Comparison of ENCODE assay signal across 28 mouse cellular contexts in genomic region chr17:45450153-45450552, GRCm38 (mm10). TPM values are rescaled to one million over a fixed set of nuclear protein-coding genes. Genes with fewer than 3 reads are reported as not detected.
DNase-seq lines count a peak whose midpoint lies in the region; ATAC-seq and TF ChIP-seq lines count a peak whose summit lies in the region.
"Had no signal": no experiment of that assay in that cellular context is flagged by ENCODE, and none has a peak within 500 bp of the region (broad histone marks: within the 10 kb centered on the region; RNA-seq: fewer than 3 reads in every experiment).

No protein-coding gene starts in this region.

- no peak for TF ChIP-seq RAD21 in MEL (IDR thresholded peaks at IDR 0.05; ENCODE audit: low read depth, low read length)

- DNase-seq in B cell, adult 2 months, result peak; percentile 40 to 48
- DNase-seq in MEL (ENCODE audit: low read depth, low spot score), result peak; percentile 95
- no peak for DNase-seq in cerebellum, postnatal 14 days
- no peak for DNase-seq in embryo, embryonic 10 days (ENCODE audit: low spot score)
- DNase-seq in frontal cortex, postnatal 36 days (ENCODE audit: low spot score in 2 of 2), result no peak
- DNase-seq: adrenal gland, postnatal 25 days; cerebellum, adult 18-20 months; cerebellum, postnatal 10 days; gastrocnemius, postnatal 36 days; heart, adult 2 months; kidney, adult 11 months; kidney, postnatal 14 days; lung, adult 18-20 months; lung, postnatal 4 days; midbrain, embryonic 14.5 days; right cerebral cortex, adult 18-20 months; spleen, adult 18-20 months had no signal

- no peaks in the 10 kb centered on the region for H3K79me2 ChIP-seq in MEL (ENCODE audit: control insufficient read depth, insufficient read depth, low read length, poor library complexity)

- no peaks in the 10 kb centered on the region for H3K9me3 ChIP-seq in MEL (replicated peaks; ENCODE audit: insufficient read depth, low read length)
- H3K9me3 ChIP-seq: forebrain, embryonic 13.5 days; heart, embryonic 12.5 days; hindbrain, embryonic 15.5 days; limb, embryonic 13.5 days; neural tube, embryonic 15.5 days had no signal

- H3K27me3 ChIP-seq in MEL (ENCODE audit: control insufficient read depth in 1 of 2, insufficient read depth in 2 of 2, low read length in 2 of 2), result no peaks in the 10 kb centered on the region
- H3K27me3 ChIP-seq: forebrain, embryonic 13.5 days; heart, embryonic 12.5 days; hindbrain, embryonic 15.5 days; limb, embryonic 13.5 days; neural tube, embryonic 15.5 days; Patski had no signal

- peaks cover 0 to 32% of the 10 kb centered on the region in 2 experiments; a peak in 2 of 4 replicates for H3K36me3 ChIP-seq in MEL (ENCODE audit: control insufficient read depth in 1 of 2, insufficient read depth in 2 of 2, low read length in 2 of 2)
- H3K36me3 ChIP-seq: hindbrain, embryonic 15.5 days had no signal

- peak overlapping the region; percentile 64 for H3K9ac ChIP-seq in MEL (ENCODE audit: control insufficient read depth, low read depth, low read length, poor library complexity, severe bottlenecking)
- H3K9ac ChIP-seq: forebrain, embryonic 13.5 days; heart, embryonic 12.5 days; hindbrain, embryonic 15.5 days; limb, embryonic 13.5 days; neural tube, embryonic 15.5 days had no signal

- ATAC-seq in megakaryocyte, adult 5-6 weeks (ENCODE audit: poor library complexity, severe bottlenecking), result peak; percentile 57
- ATAC-seq: forebrain, embryonic 13.5 days; inflammation-experienced regulatory T-cells, adult 6 months; lung, postnatal 0 days; Patski had no signal

- TF ChIP-seq POLR2A in MEL (IDR thresholded peaks at IDR 0.05; ENCODE audit: control insufficient read depth in 1 of 2, insufficient read depth in 1 of 2, low read depth in 1 of 2, low read length in 2 of 2, poor library complexity in 1 of 2), result peak in 1 of 2 experiments; percentile 57; a peak in 2 of 4 replicates

- H3K4me3 ChIP-seq in MEL (ENCODE audit: control insufficient read depth in 1 of 2, insufficient read depth in 1 of 2, low read depth in 2 of 2, low read length in 2 of 2), result peak overlapping the region in 1 of 2 experiments; percentile 21; a peak in 1 of 4 replicates
- H3K4me3 ChIP-seq: forebrain, embryonic 13.5 days; heart, adult 2 months; heart, embryonic 12.5 days; hindbrain, embryonic 15.5 days; limb, embryonic 13.5 days; neural tube, embryonic 15.5 days had no signal

- H3K4me1 ChIP-seq in MEL (ENCODE audit: control insufficient read depth in 1 of 2, insufficient read depth in 2 of 2, low read length in 2 of 2), result peaks cover 19 to 27% of the 10 kb centered on the region in 2 experiments
- H3K4me1 ChIP-seq: hindbrain, embryonic 15.5 days; limb, embryonic 13.5 days; neural tube, embryonic 15.5 days had no signal

- peak overlapping the region; percentile 83 for H3K27ac ChIP-seq in MEL (ENCODE audit: control insufficient read depth, low read depth, low read length)
- H3K27ac ChIP-seq: forebrain, embryonic 13.5 days; heart, adult 2 months; hindbrain, embryonic 15.5 days; limb, embryonic 13.5 days; neural tube, embryonic 15.5 days had no signal

- no peak for TF ChIP-seq CTCF in MEL (IDR thresholded peaks at IDR 0.05 in 2 of 3, conservative IDR thresholded peaks at IDR 0.05 in 1 of 3; ENCODE audit: control insufficient read depth in 1 of 3, insufficient read depth in 1 of 3, low read depth in 2 of 3, low read length in 3 of 3, poor library complexity in 1 of 3, severe bottlenecking in 1 of 3)

- TF ChIP-seq EP300 in MEL (IDR thresholded peaks at IDR 0.05; ENCODE audit: low read depth in 1 of 2, low read length in 2 of 2), result peak; percentile 80 to 83

TF ChIP-seq in MEL, 35 proteins besides CTCF, POLR2A, EP300 and RAD21:
- TF ChIP-seq SMC3 (IDR thresholded peaks at IDR 0.05; ENCODE audit: low read depth, low read length), result no peak
- TF ChIP-seq POLR2AphosphoS5 (IDR thresholded peaks at IDR 0.05; ENCODE audit: borderline replicate concordance, low read depth, low read length), result no peak
- TF ChIP-seq HCFC1 (IDR thresholded peaks at IDR 0.05; ENCODE audit: low read depth, low read length), result peak; percentile 58; the same call in 1 of the 2 replicates
- TF ChIP-seq MEF2A (IDR thresholded peaks at IDR 0.05; ENCODE audit: extremely low read depth, insufficient replicate concordance, low read depth, low read length, poor library complexity, severe bottlenecking), result no peak
- TF ChIP-seq ZC3H11A (IDR thresholded peaks at IDR 0.05; ENCODE audit: low read depth, low read length), result no peak
- no peak for TF ChIP-seq E2F4 (IDR thresholded peaks at IDR 0.05; ENCODE audit: borderline replicate concordance, low read depth, low read length)
- TF ChIP-seq MAZ (IDR thresholded peaks at IDR 0.05; ENCODE audit: low read depth, low read length), result no peak
- TF ChIP-seq MXI1 (IDR thresholded peaks at IDR 0.05; ENCODE audit: low read depth, low read length), result no peak
- TF ChIP-seq ZNF384 (IDR thresholded peaks at IDR 0.05; ENCODE audit: low read depth, low read length), result no peak
- no peak for TF ChIP-seq CHD1 (IDR thresholded peaks at IDR 0.05; ENCODE audit: low read depth, low read length)
- TF ChIP-seq POLR2AphosphoS2 (IDR thresholded peaks at IDR 0.05; ENCODE audit: low read length), result peak; percentile 61; the same call in 1 of the 2 replicates
- peak; percentile 84 for TF ChIP-seq ETS1 (IDR thresholded peaks at IDR 0.05; ENCODE audit: low read depth, low read length)
- TF ChIP-seq SIN3A (IDR thresholded peaks at IDR 0.05; ENCODE audit: low read length), result peak; percentile 83
- no peak for TF ChIP-seq USF1 (IDR thresholded peaks at IDR 0.05; ENCODE audit: low read depth, low read length)
- peak; percentile 47 for TF ChIP-seq TAL1 (IDR thresholded peaks at IDR 0.05; ENCODE audit: low read length)
- TF ChIP-seq MYB (IDR thresholded peaks at IDR 0.05; ENCODE audit: low read depth, low read length), result no peak; the same call in 1 of the 2 replicates
- peak; percentile 60 for TF ChIP-seq TBP (IDR thresholded peaks at IDR 0.05; ENCODE audit: low read depth, low read length)
- TF ChIP-seq ZMIZ1 (IDR thresholded peaks at IDR 0.05; ENCODE audit: low read depth, low read length), result no peak
- TF ChIP-seq GABPA (IDR thresholded peaks at IDR 0.05; ENCODE audit: low read depth, low read length), result no peak
- TF ChIP-seq ELF1 (IDR thresholded peaks at IDR 0.05; ENCODE audit: low read depth, low read length), result peak; percentile 71; the same call in 1 of the 2 replicates
- no peak for TF ChIP-seq MAFK (IDR thresholded peaks at IDR 0.05; ENCODE audit: borderline replicate concordance, low read depth, low read length)
- no peak for TF ChIP-seq MAX (IDR thresholded peaks at IDR 0.05; ENCODE audit: low read length)
- TF ChIP-seq BHLHE40 (IDR thresholded peaks at IDR 0.05; ENCODE audit: borderline replicate concordance, low read depth, low read length), result no peak
- TF ChIP-seq RCOR1 (IDR thresholded peaks at IDR 0.05; ENCODE audit: low read depth, low read length), result peak; percentile 58; the same call in 1 of the 2 replicates
- peak; percentile 86 for TF ChIP-seq TCF12 (IDR thresholded peaks at IDR 0.05; ENCODE audit: low read depth, low read length)
- peak; percentile 40; the same call in 1 of the 2 replicates for TF ChIP-seq NELFE (IDR thresholded peaks at IDR 0.05; ENCODE audit: low read depth, low read length)
- peak; percentile 50; the same call in 1 of the 2 replicates for TF ChIP-seq CHD2 (IDR thresholded peaks at IDR 0.05; ENCODE audit: low read length)
- TF ChIP-seq NRF1 (IDR thresholded peaks at IDR 0.05; ENCODE audit: insufficient read depth, low read depth, low read length, poor library complexity, severe bottlenecking), result no peak
- TF ChIP-seq MYC (IDR thresholded peaks at IDR 0.05; ENCODE audit: low read depth, low read length), result no peak
- TF ChIP-seq UBTF (IDR thresholded peaks at IDR 0.05; ENCODE audit: borderline replicate concordance, insufficient read depth, low read depth, low read length), result no peak
- no peak for TF ChIP-seq KAT2A (conservative IDR thresholded peaks at IDR 0.05; ENCODE audit: low read depth, low read length)
- TF ChIP-seq ZKSCAN1 (IDR thresholded peaks at IDR 0.05; ENCODE audit: low read depth, low read length), result no peak
- no peak for TF ChIP-seq JUND (IDR thresholded peaks at IDR 0.05; ENCODE audit: low read depth, low read length)
- no peak for TF ChIP-seq USF2 (IDR thresholded peaks at IDR 0.05; ENCODE audit: borderline replicate concordance in 1 of 2, insufficient read depth in 1 of 2, low read depth in 1 of 2, low read length in 2 of 2)
- TF ChIP-seq GATA1 (IDR thresholded peaks at IDR 0.05; ENCODE audit: low read depth, low read length), result peak; percentile 67

RNA-seq across cellular contexts. Expression of gene Cdc5l, which starts 16.6 kb away (rescaled TPM):
- total RNA-seq in MEL (2012; rRNA removed), result 63.4 and 69.9 TPM in 2 replicates
- polyA plus RNA-seq in MEL (2012; ENCODE audit: insufficient read depth in 1 of 2, insufficient read length in 2 of 2, low read depth in 1 of 2, low replicate concordance in 2 of 2, missing spikeins in 1 of 2), result 10 to 100 TPM in 1 of 2 experiments, not detected in 1; 89.0 TPM
- 58.1 and 60.7 TPM in 2 replicates for total RNA-seq in megakaryocyte, adult 5-6 weeks (2015)
- 106 and 112 TPM in 2 replicates for total RNA-seq in megakaryocyte, adult 5-6 weeks (2017)

RNA-seq across cellular contexts. Expression of gene Spats1, which starts 25.1 kb away (rescaled TPM):
- 1.4 and 1.5 TPM in 2 replicates for total RNA-seq in MEL (2012; rRNA removed)
- 100 to 1,000 TPM in 1 of 2 experiments, 1 to 10 TPM in 1; 2.5 to 149 TPM for polyA plus RNA-seq in MEL (2012; ENCODE audit: insufficient read depth in 1 of 2, insufficient read length in 2 of 2, low read depth in 1 of 2, low replicate concordance in 2 of 2, missing spikeins in 1 of 2)
- total RNA-seq in megakaryocyte, adult 5-6 weeks (2015), result not detected in 2 replicates
- not detected in 2 replicates for total RNA-seq in megakaryocyte, adult 5-6 weeks (2017)
- total RNA-seq: gastrocnemius, adult 18-20 months; gastrocnemius, postnatal 36 days; hematopoietic stem cell, adult 5-6 weeks had no signal
- polyA plus RNA-seq: heart, adult 2 months had no signal

RNA-seq across cellular contexts. Expression of gene Aars2, which starts 56.5 kb away (rescaled TPM):
- 13.6 and 14.4 TPM in 2 replicates for total RNA-seq in MEL (2012; rRNA removed)
- polyA plus RNA-seq in MEL (2012; ENCODE audit: insufficient read depth in 1 of 2, insufficient read length in 2 of 2, low read depth in 1 of 2, low replicate concordance in 2 of 2, missing spikeins in 1 of 2), result 10 to 100 TPM; 25.6 to 63.5 TPM
- total RNA-seq in megakaryocyte, adult 5-6 weeks (2015), result 2.3 and 4.0 TPM in 2 replicates
- 4.6 and 5.2 TPM in 2 replicates for total RNA-seq in megakaryocyte, adult 5-6 weeks (2017)

Comparison
In these comparisons a context has a peak if more than half of its experiments do, and no peak if none do; other contexts are left out.
1. DNase-seq: peak in B cell, adult 2 months (2 of 2) and MEL (single experiment); none in cerebellum, postnatal 14 days (0 of 2), embryo, embryonic 10 days (single experiment) and frontal cortex, postnatal 36 days (0 of 2).